Mouse (Mus musculus) kidney, postnatal 0 days (tissue): ENCODE data around the gene Tctn1. TPM values are rescaled to one million over a fixed set of nuclear protein-coding genes. Genes with fewer than 3 reads are reported as not detected.
A peak's percentile ranks its signal among the peaks of the same experiment; 100 is the strongest.

Source experiments
- ATAC-seq: fragments of 200-750 bp; cut with Nextera tagmentation; replicated peaks from 2 replicates; pipeline ENCODE4 v1.8.0; 2017; ENCODE audit warnings: low read depth, moderate number of reproducible peaks, moderate TSS enrichment, moderate library complexity; ENCODE audit not compliant: low FRiP score
- DNase-seq: peaks from one replicate; pipeline ENCODE4 v3.0.0-alpha.2; 2016; ENCODE audit warnings: low spot score
- H3K27ac ChIP-seq: fragments of 300-500 bp; sonication (generic); 2 replicates; pipeline ENCODE4 v1.5.1; 2014; ENCODE audit warnings: mild to moderate bottlenecking
- H3K27me3 ChIP-seq: fragments of 300-500 bp; sonication (generic); 2 replicates; pipeline ENCODE4 v1.6.1; 2014; ENCODE audit warnings: low read length, mixed read lengths; ENCODE audit not compliant: insufficient read depth
- H3K36me3 ChIP-seq: fragments of 300-500 bp; sonication (generic); 2 replicates; pipeline ENCODE4 v1.6.1; 2014; ENCODE audit warnings: low read length, mixed read lengths; ENCODE audit not compliant: insufficient read depth
- H3K4me1 ChIP-seq: fragments of 300-500 bp; sonication (generic); replicated peaks from 2 replicates; pipeline ENCODE4 v1.6.1; 2014; ENCODE audit warnings: antibody characterized with exemption, low read length, mixed read lengths; ENCODE audit not compliant: insufficient read depth
- H3K4me2 ChIP-seq: fragments of 300-500 bp; sonication (generic); 2 replicates; pipeline ENCODE4 v1.6.1; 2014; ENCODE audit warnings: mild to moderate bottlenecking, low read length, moderate library complexity, mixed read lengths
- H3K4me3 ChIP-seq: fragments of 300-500 bp; sonication (generic); replicated peaks from 2 replicates; pipeline ENCODE4 v1.5.1; 2014; ENCODE audit warnings: low read depth, low read length
- H3K9ac ChIP-seq: fragments of 300-500 bp; sonication (generic); 2 replicates; pipeline ENCODE4 v1.6.1; 2014; ENCODE audit warnings: low read depth, low read length
- H3K9me3 ChIP-seq: fragments of 300-500 bp; sonication (generic); replicated peaks from 2 replicates; pipeline ENCODE4 v1.6.1; 2016; ENCODE audit warnings: low read length, inconsistent platforms, mixed read lengths
- CTCF ChIP-seq: IDR thresholded peaks from 2 replicates; pipeline ENCODE4 v1.5.1; 2016; ENCODE audit warnings: antibody characterized with exemption, low read depth, mild to moderate bottlenecking, moderate library complexity
- WGBS: fragments of 180-500 bp; shearing (Covaris S2); extraction: QIAGEN DNeasy Blood & Tissue Kit; methylation state at CpG from one replicate; pipeline ENCODE4 v1.1.7; 2014; 5-methylcytosine and 5-hydroxymethylcytosine counted together
- polyA plus RNA-seq: library from polyadenylated mRNA; unstranded; fragments of >200 nt; fragmentation: Nextera tagmentation; extraction: Ambion mirVana; gene quantifications from 2 replicates; pipeline ENCODE4 v1.2.1, GENCODE M21; 2015

Tctn1 gene
- polyA plus RNA-seq, 1 experiment from 2014 or later = 5.2 TPM

DNA sequence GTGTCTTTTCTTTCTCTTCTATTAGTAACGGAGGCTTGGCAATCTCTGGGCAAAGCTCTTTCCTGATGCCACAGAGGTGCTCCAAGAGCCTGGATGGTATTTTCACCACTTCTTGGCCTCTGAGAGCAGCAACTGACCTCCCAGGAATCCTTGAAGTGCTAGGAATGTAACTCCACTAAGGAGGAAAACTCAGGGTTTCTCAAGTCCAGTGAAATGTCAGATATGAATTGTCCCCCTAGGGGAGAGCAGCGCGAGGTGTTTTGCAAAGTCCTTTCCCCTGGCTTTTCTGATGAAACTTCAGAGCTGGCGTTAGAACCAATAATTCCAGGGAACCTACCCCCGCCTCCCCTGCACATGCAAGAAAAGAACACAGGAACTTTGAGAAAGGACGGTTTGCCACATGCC is 16.2 kb upstream of the Tctn1 start:
- peak overlapping the region; percentile 36; the same call in 1 of the 2 replicates for H3K9ac ChIP-seq

DNA sequence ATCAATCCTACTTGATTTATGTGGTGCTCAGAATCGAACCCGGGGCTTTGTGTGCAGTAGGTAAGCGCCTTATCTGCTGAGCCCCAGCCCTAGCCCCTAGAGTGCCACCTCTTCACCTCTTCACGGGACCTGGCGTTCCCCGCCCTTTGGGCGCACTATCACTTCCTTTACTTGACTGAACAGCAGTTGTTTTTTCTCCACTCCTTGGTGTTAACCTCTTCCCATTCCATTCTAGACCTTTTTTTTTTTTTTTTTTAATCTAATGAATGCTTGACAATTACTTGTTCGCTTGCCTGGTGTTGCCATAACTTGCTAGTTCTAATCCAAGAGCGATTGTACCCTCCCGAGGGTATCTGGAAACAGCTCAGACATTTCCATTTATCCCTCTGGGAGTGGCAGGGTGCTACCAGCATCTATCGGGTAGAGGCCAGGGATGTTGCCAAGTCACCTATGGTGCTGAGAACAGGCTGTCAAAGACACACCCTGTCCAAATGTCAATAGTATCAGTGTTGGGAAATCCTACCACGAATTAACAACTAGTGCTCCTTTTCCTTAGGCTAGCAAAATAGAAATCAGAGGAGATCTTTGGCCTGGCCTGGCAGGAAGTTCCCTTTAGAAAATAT is 15.7 kb upstream of the Tctn1 start:
- H3K27ac ChIP-seq = peak overlapping the region; percentile 63
- ATAC-seq (no peak), DNase-seq (peak; percentile 26)
- H3K4me1 ChIP-seq = 0 out of 2 replicates have a peak, but pooled peaks cover 12% of the 10 kb centered on the region
- no peaks in the 10 kb centered on the region for H3K27me3 ChIP-seq
- no peak for TF ChIP-seq CTCF
- WGBS = 71% methylated on average over 12 of the region's 12 CpGs
- no peaks in the 10 kb centered on the region for H3K9me3 ChIP-seq
- no peak overlapping the region for H3K4me3 ChIP-seq
- H3K9ac ChIP-seq = no peak overlapping the region
- no peaks in the 10 kb centered on the region for H3K36me3 ChIP-seq
- no peak overlapping the region for H3K4me2 ChIP-seq

More for the DNA sequence above, 16.2 kb upstream of the Tctn1 start:
- no peaks in the 10 kb centered on the region for H3K36me3 ChIP-seq
- no peaks in the 10 kb centered on the region for H3K27me3 ChIP-seq
- peak overlapping the region; percentile 38 for H3K4me2 ChIP-seq
- 0 out of 2 replicates have a peak, but pooled peaks cover 12% of the 10 kb centered on the region for H3K4me1 ChIP-seq
- no peak overlapping the region for H3K4me3 ChIP-seq
- no peak for ATAC-seq
- peak; percentile 49 for DNase-seq
- peak; percentile 15; the same call in 1 of the 2 replicates for TF ChIP-seq CTCF
- no peaks in the 10 kb centered on the region for H3K9me3 ChIP-seq
- WGBS = 28% methylated on average over 6 of the region's 6 CpGs
- peak overlapping the region; percentile 63 for H3K27ac ChIP-seq

DNA sequence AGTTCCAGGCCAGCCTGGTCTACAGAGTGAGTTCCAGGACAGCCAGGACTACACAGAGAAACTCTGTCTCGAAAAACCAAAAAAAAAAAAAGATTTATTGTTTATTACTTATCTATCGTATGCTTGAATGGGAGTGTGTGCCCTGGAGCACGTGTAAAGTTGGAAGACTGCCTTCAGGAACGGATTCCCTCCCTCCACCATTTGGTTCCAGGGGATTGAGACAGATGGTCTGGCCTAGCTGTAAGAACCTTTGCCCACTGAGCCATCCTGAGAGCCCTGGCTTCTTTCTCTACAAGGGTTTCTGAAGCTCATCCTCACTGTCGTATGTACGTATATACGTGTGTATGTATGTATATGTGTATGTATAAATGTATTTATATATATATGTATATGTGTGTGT is 14.7 kb upstream of the Tctn1 start:
- H3K27me3 ChIP-seq = no peaks in the 10 kb centered on the region
- no peak for DNase-seq
- H3K4me1 ChIP-seq = 0 out of 2 replicates have a peak, but pooled peaks cover 12% of the 10 kb centered on the region
- no peaks in the 10 kb centered on the region for H3K36me3 ChIP-seq
- H3K9me3 ChIP-seq = no peaks in the 10 kb centered on the region
- no peak overlapping the region for H3K9ac ChIP-seq
- no peak for TF ChIP-seq CTCF
- H3K27ac ChIP-seq = no peak overlapping the region
- H3K4me2 ChIP-seq = no peak overlapping the region
- WGBS = 69% methylated on average over 7 of the region's 7 CpGs
- H3K4me3 ChIP-seq = no peak overlapping the region
- ATAC-seq = no peak

DNA sequence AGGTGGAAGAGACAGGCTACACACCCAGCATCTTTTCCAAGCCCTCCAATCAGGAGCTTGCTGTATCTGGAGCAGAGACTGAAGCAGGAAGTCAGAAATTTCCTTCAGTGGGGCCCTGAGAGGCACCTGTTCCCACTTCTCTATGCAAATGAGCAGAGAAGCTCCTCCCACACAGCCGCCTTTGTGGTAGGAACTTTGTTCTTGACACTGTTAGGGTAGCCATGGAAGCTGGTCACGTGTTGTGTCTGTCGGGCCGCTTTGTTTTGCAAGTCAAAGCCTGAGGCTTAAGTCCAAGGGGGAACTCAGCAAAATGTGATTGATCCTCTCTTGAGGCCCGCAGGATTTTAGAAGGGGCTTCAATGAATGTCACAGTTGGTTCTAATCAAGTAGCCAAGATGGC is 10.5 kb upstream of the Tctn1 start:
- ATAC-seq = 0 out of 2 replicates have a peak, but pooled peaks have one; percentile 13
- 31% methylated on average over 5 of the region's 5 CpGs for WGBS
- no peak for TF ChIP-seq CTCF
- H3K9me3 ChIP-seq = no peaks in the 10 kb centered on the region
- no peak overlapping the region for H3K27ac ChIP-seq
- H3K9ac ChIP-seq = no peak overlapping the region
- H3K4me1 ChIP-seq = no peaks in the 10 kb centered on the region
- no peak for DNase-seq
- H3K36me3 ChIP-seq = no peaks in the 10 kb centered on the region
- H3K27me3 ChIP-seq = no peaks in the 10 kb centered on the region
- H3K4me2 ChIP-seq = no peak overlapping the region
- no peak overlapping the region for H3K4me3 ChIP-seq

DNA sequence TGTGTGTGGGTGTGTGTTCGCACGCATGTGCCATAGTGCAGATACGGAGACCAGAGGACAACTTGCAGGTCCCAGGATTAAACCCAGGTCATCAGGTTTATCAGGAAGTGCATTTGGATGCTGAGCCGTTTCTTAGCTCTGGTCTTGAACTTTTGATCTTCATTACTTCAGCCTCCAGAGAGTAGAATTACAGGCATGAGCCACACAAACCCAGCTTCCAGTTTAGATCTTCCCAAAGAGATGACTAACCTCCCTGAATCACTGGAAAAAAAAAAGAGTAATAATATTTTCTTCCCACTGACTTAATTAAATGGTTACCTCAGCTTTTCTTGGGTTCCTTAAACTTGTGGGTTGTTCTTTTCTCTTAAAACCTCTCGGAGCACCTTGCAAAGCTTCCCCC is 8.6 kb upstream of the Tctn1 start:
- no peaks in the 10 kb centered on the region for H3K9me3 ChIP-seq
- DNase-seq (no peak), ATAC-seq (no peak)
- H3K9ac ChIP-seq = no peak overlapping the region
- H3K4me1 ChIP-seq = no peaks in the 10 kb centered on the region
- H3K27me3 ChIP-seq = no peaks in the 10 kb centered on the region
- 72% methylated on average over 5 of the region's 5 CpGs for WGBS
- no peak overlapping the region for H3K4me3 ChIP-seq
- H3K27ac ChIP-seq = no peak overlapping the region
- H3K4me2 ChIP-seq = no peak overlapping the region
- no peak for TF ChIP-seq CTCF
- H3K36me3 ChIP-seq = no peaks in the 10 kb centered on the region

DNA sequence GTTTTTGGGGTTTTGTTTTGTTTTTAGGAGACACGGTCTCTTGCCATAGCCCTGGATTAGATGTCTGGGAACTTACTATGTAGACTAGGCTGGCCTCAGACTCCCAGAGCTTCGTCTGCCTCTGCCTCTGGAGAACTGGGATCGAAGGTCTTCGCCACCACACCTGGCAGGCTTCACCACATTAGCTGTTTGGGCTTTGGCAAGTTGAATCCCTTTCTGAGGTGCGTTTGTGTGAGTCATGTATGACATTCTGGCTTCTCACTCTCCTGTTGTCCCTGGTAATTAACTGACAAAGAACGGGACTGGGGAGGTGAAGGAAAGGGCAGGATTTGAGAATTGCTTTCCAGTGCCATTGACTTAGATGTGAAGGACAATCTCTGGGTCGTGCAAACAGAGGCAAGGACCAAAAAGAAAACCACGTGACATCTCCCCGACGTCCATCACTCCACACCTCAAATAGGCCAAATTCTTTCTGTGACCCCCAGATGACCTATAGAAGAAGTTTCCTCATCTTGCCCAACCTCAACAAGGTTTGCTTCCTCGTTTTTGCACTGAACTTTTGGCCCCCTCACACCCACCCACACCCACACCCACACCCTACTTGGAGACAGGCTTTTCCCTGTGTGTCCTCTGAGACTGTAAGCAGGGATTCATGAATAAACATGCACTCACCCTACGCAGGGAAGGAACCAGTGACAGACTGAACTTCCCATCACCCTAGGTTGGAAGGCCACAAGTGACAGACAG is 4.8 kb upstream of the Tctn1 start:
- WGBS = 56% methylated on average over 12 of the region's 12 CpGs

More for the DNA sequence above, 4.8 kb upstream of the Tctn1 start:
- DNase-seq (no peak), ATAC-seq (no peak)
- no peak for TF ChIP-seq CTCF
- Histone ChIP-seq H3K9ac (no peak overlapping the region), H3K9me3 (no peaks in the 10 kb centered on the region), H3K27ac (no peak overlapping the region), H3K36me3 (no peaks in the 10 kb centered on the region), H3K4me2 (no peak overlapping the region), H3K4me3 (no peak overlapping the region), H3K27me3 (no peaks in the 10 kb centered on the region), H3K4me1 (no peaks in the 10 kb centered on the region)
